Mouse (Mus musculus): ENCODE measurements around the gene Srrm2.

- TF ChIP-seq TCF12 (IDR thresholded peaks at IDR 0.05; ENCODE audit: insufficient read depth, poor library complexity, severe bottlenecking) = no peak
- no peak for TF ChIP-seq MYOD1 (IDR thresholded peaks at IDR 0.05; ENCODE audit: control insufficient read depth in 1 of 3, insufficient read length in 2 of 3, low read depth in 2 of 3)
- TF ChIP-seq POLR2A (IDR thresholded peaks at IDR 0.05; ENCODE audit: insufficient read length, low read depth) = no peak
- TF ChIP-seq POLR2AphosphoS2 (IDR thresholded peaks at IDR 0.05; ENCODE audit: insufficient read length, low read depth) = no peak
- no peak for TF ChIP-seq USF1 (IDR thresholded peaks at IDR 0.05; ENCODE audit: low read depth)
- no peak for TF ChIP-seq E2F4 (IDR thresholded peaks at IDR 0.05; ENCODE audit: insufficient read depth)
Measured at GRCm38 (mm10) chr17:23783352-23783751, 7.0 kb upstream of the Srrm2 start.

Data from myocyte (in vitro differentiated cells).